Mouse (Mus musculus) embryonic facial prominence, embryonic 12.5 days (tissue): ENCODE data around the gene Myo3b. TPM values are rescaled to one million over a fixed set of nuclear protein-coding genes. Genes with fewer than 3 reads are reported as not detected.

ENCODE experiments used
- ATAC-seq: fragments of 200-750 bp; cut with Nextera tagmentation; 2 replicates; pipeline ENCODE4 v1.8.0; 2017; ENCODE audit not compliant: insufficient number of reproducible peaks, insufficient read depth, low FRiP score, low TSS enrichment
- H3K27ac ChIP-seq: fragments of 300-500 bp; sonication (generic); 2 replicates; pipeline ENCODE4 v1.5.1; 2016; ENCODE audit warnings: mild to moderate bottlenecking
- H3K27me3 ChIP-seq: fragments of 300-500 bp; sonication (generic); 2 replicates; pipeline ENCODE4 v1.6.1; 2016; ENCODE audit warnings: mild to moderate bottlenecking, moderate library complexity
- H3K36me3 ChIP-seq: fragments of 300-500 bp; sonication (generic); 2 replicates; pipeline ENCODE4 v1.6.1; 2016; ENCODE audit warnings: mild to moderate bottlenecking
- H3K4me1 ChIP-seq: fragments of 300-500 bp; sonication (generic); 2 replicates; pipeline ENCODE4 v1.6.1; 2016
- H3K4me2 ChIP-seq: fragments of 300-500 bp; sonication (generic); replicated peaks from 2 replicates; pipeline ENCODE4 v1.6.1; 2016; ENCODE audit warnings: mild to moderate bottlenecking, moderate library complexity
- H3K4me3 ChIP-seq: fragments of 300-500 bp; sonication (generic); 2 replicates; pipeline ENCODE4 v1.5.1; 2016; ENCODE audit warnings: mild to moderate bottlenecking
- H3K9ac ChIP-seq: fragments of 300-500 bp; sonication (generic); 2 replicates; pipeline ENCODE4 v1.6.1; 2016; ENCODE audit warnings: mild to moderate bottlenecking, moderate library complexity
- H3K9me3 ChIP-seq: fragments of 300-500 bp; sonication (generic); 2 replicates; pipeline ENCODE4 v1.6.1; 2016; ENCODE audit warnings: mild to moderate bottlenecking, moderate library complexity
- WGBS: fragments of 180-500 bp; shearing (Covaris S2); methylation state at CpG from one replicate; pipeline ENCODE4 v1.1.7; 2016; 5-methylcytosine and 5-hydroxymethylcytosine counted together
- polyA plus RNA-seq: library from polyadenylated mRNA; unstranded; fragments of >200 nt; fragmentation: Nextera tagmentation; extraction: Ambion mirVana; gene quantifications from 2 replicates; pipeline ENCODE4 v1.2.1, GENCODE M21; 2016

Gene Myo3b
- polyA plus RNA-seq, 1 experiment from 2014 or later: 0.12 TPM

DNA sequence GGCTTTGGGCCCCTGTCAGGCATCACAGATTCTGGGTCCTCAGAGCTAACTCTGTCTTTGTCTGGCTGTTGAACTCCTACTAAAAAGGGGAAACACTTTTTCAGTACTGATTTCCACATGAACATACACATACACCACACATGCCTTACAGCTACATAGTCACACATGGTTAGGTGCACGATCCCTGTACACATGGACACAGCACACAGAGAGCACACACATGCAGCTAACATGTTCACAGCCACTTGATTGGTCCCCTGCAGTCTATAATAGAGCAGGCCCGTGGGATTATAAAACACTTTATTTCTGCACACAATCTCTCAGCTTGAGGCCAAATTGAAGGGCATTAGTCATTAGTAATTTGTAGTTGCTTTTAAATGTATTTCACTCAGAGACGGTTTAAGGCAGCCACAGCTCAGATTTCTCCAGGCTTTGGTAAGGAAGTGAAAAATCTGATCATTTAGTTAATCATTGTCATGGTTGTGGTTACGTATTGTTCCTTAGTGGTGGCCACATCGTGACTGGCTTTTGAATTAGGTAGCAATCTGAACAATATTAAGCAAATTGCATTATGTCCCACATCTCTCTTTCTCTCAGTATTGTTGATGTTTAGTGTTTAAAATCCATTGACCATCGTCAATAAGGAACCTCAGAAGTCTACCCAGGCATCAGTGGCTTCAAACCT, 27.6 kb downstream of the Myo3b start:
- no peak overlapping the region for H3K9ac ChIP-seq
- H3K27ac ChIP-seq: no peak overlapping the region
- no peak overlapping the region for H3K4me3 ChIP-seq
- no peaks in the 10 kb centered on the region for H3K4me1 ChIP-seq
- no peak overlapping the region for H3K4me2 ChIP-seq
- H3K9me3 ChIP-seq: no peaks in the 10 kb centered on the region
- no peaks in the 10 kb centered on the region for H3K36me3 ChIP-seq
- H3K27me3 ChIP-seq: no peaks in the 10 kb centered on the region
- no peak for ATAC-seq
- 72% methylated on average over 6 of the region's 6 CpGs for WGBS

DNA sequence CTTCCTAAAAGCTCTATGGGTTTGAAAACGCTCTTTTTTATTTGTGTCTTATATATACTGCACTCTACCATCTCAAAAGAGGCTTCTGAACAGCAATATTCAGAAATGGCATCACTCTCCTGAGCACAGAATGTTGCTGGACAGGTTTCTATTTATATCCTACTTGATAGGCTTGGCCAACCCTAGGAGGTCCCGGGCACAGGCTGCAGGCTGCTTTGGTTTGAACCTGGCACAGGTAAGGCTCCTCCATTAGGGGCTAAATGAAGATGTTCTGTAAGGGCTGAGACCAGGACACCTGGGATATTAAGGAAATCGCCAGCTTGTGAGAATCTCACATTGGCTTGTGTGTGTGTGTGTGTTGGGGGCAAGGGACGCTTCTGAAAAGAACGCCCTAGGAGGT, 30.9 kb downstream of the Myo3b start:
- Histone ChIP-seq H3K4me1 (no peaks in the 10 kb centered on the region), H3K27ac (no peak overlapping the region), H3K27me3 (no peaks in the 10 kb centered on the region), H3K4me3 (no peak overlapping the region), H3K9me3 (no peaks in the 10 kb centered on the region), H3K4me2 (no peak overlapping the region), H3K36me3 (no peaks in the 10 kb centered on the region), H3K9ac (no peak overlapping the region)
- no peak for ATAC-seq
- WGBS: 80% methylated on average over 5 of the region's 5 CpGs

DNA sequence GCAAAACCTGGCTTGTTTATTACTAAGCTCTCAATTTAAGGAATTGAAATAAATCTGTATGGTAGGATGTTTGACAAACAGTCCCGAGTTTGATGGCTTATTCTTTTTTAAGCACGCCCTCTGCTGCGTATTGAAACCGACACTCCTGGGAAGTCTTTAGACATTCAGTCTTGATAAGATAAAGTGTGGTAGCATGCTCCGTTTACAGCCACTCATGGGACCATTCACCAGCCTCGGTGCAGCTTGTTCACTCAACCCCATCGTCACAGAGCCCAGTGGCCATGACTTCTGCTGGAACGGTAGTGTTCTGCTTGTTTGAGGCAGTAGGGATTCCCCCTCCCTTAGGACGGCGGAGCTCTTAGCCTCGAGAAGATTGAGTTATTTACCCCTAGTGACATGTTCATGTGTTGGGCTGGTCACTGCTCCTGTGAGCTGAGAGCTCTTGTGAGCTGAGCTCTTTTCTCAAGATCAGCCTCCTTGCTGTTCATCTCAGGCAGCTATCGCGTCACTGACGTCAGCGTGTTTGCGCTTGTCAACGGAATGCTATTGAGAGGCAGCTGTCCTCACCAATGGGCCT, 44.6 kb downstream of the Myo3b start:
- H3K27me3 ChIP-seq: no peaks in the 10 kb centered on the region
- no peaks in the 10 kb centered on the region for H3K4me1 ChIP-seq
- no peaks in the 10 kb centered on the region for H3K9me3 ChIP-seq
- no peak overlapping the region for H3K9ac ChIP-seq
- H3K4me3 ChIP-seq: no peak overlapping the region
- H3K27ac ChIP-seq: no peak overlapping the region
- no peaks in the 10 kb centered on the region for H3K36me3 ChIP-seq
- H3K4me2 ChIP-seq: no peak overlapping the region
- 80% methylated on average over 17 of the region's 17 CpGs for WGBS
- no peak for ATAC-seq

DNA sequence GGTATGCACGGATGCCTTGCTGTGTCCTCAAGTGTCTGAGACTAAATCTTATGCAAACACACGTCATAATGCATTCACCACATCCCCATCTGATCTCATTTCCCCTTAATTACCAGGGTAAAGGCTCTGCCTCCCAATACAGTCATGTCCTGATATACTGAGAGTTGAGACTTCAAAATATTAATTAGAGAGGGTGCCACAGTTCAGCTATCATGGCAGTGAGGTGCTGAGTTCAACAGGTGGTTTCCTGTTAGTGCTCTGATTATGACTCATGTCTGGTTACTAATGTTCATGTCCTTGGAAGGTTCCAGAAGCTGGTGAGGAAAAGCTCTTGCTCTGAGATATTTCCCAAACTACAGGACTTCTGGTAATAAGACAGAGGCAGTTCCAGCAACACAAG, 52.3 kb downstream of the Myo3b start:
- Histone ChIP-seq H3K4me2 (no peak overlapping the region), H3K4me3 (no peak overlapping the region), H3K9ac (no peak overlapping the region), H3K27ac (no peak overlapping the region), H3K4me1 (no peaks in the 10 kb centered on the region), H3K9me3 (no peaks in the 10 kb centered on the region), H3K36me3 (no peaks in the 10 kb centered on the region), H3K27me3 (no peaks in the 10 kb centered on the region)
- ATAC-seq: no peak
- WGBS: 72% methylated on average over 2 of the region's 2 CpGs

DNA sequence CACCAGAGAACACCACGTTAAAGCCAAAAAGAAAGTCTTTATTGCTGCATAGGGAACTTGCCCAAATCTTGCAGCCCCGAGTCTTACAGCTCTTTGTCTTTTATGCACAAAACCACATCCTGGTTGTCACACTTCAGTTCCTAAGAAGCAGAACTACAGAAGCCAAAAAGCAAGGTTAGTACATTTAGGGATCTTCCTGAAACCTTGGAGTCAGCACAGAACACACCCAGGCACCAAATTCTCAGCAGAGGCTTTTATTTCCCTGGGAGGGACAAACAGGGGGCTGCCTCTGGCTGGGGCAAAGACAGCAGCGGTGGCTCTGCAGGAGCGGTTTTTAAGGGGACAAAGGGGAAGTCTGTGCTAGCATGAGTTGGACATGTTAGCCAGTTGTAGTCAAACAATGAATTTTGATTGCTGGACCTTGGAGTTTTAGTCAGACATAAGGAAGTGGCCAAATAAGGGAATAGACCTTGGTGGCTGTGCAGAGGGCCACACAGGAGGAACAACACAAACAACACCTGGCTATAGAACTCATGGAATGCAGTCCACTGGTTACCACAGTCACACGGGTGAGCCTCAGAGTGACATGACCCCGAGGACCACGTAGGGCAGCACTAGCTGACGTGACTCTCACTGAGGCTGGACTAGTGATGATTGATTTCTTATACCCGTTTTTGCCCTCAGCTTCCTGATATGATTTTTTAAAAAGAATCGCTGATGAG, 53.0 kb downstream of the Myo3b start:
- Histone ChIP-seq H3K4me1 (no peaks in the 10 kb centered on the region), H3K36me3 (no peaks in the 10 kb centered on the region), H3K4me2 (no peak overlapping the region), H3K9me3 (no peaks in the 10 kb centered on the region), H3K9ac (no peak overlapping the region), H3K27me3 (no peaks in the 10 kb centered on the region), H3K27ac (no peak overlapping the region), H3K4me3 (no peak overlapping the region)
- no peak for ATAC-seq
- WGBS: 58% methylated on average over 10 of the region's 10 CpGs

DNA sequence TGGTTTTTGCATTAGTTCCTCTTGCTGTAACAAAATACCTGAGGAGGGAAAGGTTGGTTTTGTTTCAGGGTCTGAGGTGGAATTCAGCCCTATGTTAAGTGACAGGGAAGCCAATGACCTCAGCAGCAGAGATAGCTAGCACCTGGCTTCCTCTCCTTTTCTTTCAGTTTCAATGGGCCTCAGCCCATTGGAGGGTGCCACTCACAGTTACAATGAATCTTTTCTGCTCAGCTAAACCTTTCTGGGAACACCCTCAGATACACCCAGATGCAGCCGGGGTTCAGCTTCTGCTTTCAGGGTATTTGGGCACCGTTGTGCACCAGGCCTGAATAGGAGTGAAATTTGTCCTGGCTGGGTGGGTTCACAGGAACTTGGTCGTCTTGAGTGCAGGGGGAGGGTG, 53.7 kb downstream of the Myo3b start:
- H3K4me1 ChIP-seq: no peaks in the 10 kb centered on the region
- H3K9ac ChIP-seq: no peak overlapping the region
- H3K4me2 ChIP-seq: no peak overlapping the region
- H3K4me3 ChIP-seq: no peak overlapping the region
- no peaks in the 10 kb centered on the region for H3K27me3 ChIP-seq
- no peak overlapping the region for H3K27ac ChIP-seq
- WGBS: 63% methylated on average over 3 of the region's 3 CpGs
- H3K36me3 ChIP-seq: no peaks in the 10 kb centered on the region
- ATAC-seq: no peak
- no peaks in the 10 kb centered on the region for H3K9me3 ChIP-seq

DNA sequence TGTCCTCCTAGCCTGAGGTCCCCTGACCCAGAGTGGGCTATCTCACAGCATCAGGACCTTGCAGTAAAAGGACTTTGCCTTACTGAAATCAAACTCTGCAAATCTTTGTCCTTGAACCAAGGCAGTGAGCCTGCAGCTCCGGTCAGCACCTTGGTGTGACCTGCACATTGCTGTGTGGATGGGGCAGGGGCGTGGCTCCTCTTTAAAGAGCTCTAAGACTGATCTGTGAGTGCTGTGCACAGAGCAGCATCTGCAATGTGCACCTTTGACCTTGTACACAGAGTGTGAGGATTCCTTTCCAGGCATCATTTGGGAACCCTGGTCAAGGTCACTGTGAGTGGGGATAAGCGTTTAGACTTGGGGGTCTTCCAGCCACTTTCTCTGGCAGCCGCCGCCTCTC, 55.5 kb downstream of the Myo3b start:
- H3K27ac ChIP-seq: no peak overlapping the region
- no peaks in the 10 kb centered on the region for H3K4me1 ChIP-seq
- no peak overlapping the region for H3K4me2 ChIP-seq
- H3K9me3 ChIP-seq: no peaks in the 10 kb centered on the region
- 69% methylated on average over 5 of the region's 5 CpGs for WGBS
- no peak overlapping the region for H3K9ac ChIP-seq
- no peaks in the 10 kb centered on the region for H3K27me3 ChIP-seq
- no peak for ATAC-seq
- no peaks in the 10 kb centered on the region for H3K36me3 ChIP-seq
- no peak overlapping the region for H3K4me3 ChIP-seq

DNA sequence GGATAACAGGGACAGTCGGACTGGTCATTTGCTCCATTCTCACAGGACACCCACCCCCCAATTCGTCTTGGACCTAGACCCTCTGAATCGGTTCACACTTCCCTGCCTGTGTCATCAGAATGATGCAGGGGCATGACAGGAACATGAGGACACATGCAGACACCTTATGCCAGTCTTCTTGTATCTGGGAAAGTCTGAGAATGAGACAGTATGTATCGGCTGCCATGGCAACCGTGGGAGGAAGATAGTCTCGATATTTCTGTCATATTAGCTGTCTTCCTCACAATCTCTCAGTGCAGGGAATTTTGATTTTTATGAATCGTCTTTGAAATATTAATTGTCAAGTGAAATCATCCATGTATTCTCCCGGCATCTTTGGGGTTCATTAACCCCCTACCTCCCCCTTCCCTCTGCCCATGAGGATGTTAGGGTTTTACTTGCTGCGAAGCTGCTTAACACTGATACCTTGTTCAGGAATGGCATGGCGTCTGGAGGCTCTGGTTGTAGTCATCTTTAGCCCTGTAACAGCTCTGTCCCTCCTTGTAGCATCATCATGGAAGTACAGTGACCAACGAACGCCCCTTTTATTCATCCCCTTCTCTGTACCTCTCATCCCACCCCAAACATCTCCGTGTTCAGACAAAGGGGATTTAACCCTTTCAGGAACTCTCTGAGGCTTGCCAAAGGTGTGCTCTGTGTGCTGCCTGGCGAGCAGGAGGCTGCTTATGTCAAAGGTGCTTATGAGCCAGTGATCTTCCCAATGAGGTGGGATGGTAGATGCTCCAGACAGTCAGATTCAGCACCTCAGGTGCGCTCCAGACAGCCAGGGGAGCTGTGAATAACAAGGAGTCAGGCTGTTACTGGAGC, 58.5 kb downstream of the Myo3b start:
- ATAC-seq: no peak
- no peaks in the 10 kb centered on the region for H3K36me3 ChIP-seq
- H3K9ac ChIP-seq: no peak overlapping the region
- 75% methylated on average over 15 of the region's 15 CpGs for WGBS
- no peaks in the 10 kb centered on the region for H3K9me3 ChIP-seq
- H3K4me2 ChIP-seq: no peak overlapping the region
- no peak overlapping the region for H3K4me3 ChIP-seq
- no peak overlapping the region for H3K27ac ChIP-seq
- no peaks in the 10 kb centered on the region for H3K27me3 ChIP-seq
- no peaks in the 10 kb centered on the region for H3K4me1 ChIP-seq

DNA sequence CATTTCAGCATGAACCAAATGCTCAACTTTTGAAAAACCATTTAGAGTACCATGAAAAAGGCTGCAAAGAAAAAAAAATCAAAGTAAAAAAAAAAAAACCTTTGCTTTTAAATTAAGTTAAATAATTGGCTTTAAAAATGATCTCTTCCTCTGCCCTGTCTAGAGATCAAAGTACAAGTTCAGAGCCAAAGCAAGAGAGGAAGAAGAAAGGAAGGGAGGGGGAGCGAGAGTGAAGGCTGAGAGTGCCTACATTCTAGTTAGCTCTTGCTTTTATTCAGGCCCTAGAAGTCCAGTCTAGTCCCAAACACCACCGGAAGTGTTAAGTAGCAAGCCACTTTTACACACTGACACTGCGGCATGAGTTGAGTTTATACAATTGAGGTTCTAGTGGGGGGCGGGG, 60.5 kb downstream of the Myo3b start:
- H3K27me3 ChIP-seq: no peaks in the 10 kb centered on the region
- no peak overlapping the region for H3K4me2 ChIP-seq
- ATAC-seq: no peak
- H3K27ac ChIP-seq: no peak overlapping the region
- no peaks in the 10 kb centered on the region for H3K4me1 ChIP-seq
- no peak overlapping the region for H3K9ac ChIP-seq
- no peak overlapping the region for H3K4me3 ChIP-seq
- 86% methylated on average over 4 of the region's 4 CpGs for WGBS
- H3K9me3 ChIP-seq: no peaks in the 10 kb centered on the region
- H3K36me3 ChIP-seq: no peaks in the 10 kb centered on the region

DNA sequence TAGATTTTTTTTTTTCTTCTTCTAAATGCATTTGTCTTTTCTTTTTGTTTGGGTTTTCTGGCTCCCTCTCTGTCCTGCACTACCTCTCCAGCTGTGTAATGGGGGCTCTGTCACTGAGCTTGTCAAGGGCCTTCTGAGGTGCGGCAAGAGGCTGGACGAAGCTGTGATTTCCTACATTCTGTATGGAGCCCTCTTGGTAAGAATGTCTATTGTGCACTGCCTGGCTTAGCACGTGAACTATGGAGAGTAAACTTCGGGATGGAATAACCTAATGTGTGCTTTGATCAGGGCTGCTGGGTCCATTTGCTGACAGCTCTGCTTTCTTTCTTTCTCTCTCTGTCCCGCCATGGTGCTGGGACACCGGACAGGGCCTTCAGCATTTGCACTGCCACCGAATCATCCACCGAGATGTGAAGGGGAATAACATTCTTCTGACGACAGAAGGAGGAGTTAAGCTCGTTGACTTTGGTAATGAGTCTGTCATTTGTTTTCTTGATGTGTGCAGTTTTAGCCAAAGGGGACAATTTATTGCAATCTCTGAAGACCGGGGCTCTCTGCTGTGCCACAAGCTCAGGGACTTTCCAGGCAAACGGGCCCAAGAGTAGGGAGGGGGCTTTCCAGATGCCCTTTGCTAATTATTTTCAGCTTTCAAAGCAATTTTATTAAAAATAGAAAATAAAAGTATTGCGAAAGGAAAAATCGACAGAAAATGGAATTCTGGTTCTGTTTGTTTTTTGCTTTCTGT, 66.5 kb downstream of the Myo3b start:
- Histone ChIP-seq H3K9ac (no peak overlapping the region), H3K4me1 (no peaks in the 10 kb centered on the region), H3K27me3 (peaks cover 5% of the 10 kb centered on the region; the same call in 1 of the 2 replicates), H3K4me3 (no peak overlapping the region), H3K36me3 (no peaks in the 10 kb centered on the region), H3K4me2 (no peak overlapping the region), H3K27ac (no peak overlapping the region), H3K9me3 (no peaks in the 10 kb centered on the region)
- 41% methylated on average over 14 of the region's 14 CpGs for WGBS
- no peak for ATAC-seq

DNA sequence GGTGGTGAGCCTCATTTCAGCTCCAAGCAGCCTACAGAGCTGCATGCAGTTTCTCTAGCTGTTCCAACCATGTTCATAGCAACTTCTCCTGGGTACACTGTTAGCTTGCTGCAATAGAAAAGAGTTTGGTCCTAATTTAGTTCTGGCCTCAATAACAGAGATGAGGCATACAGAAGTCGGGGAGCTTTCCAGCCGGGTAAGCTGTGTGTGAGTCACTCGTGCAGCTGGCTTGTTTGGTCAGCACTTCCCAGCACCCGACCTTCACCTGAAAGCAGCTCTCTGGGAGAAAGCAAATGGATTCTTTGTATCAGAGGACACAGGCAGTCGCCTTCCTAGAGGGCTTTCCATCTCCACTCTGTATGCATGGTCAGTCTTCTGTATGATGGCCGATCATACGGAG, 70.1 kb downstream of the Myo3b start:
- Histone ChIP-seq H3K4me3 (no peak overlapping the region), H3K27ac (no peak overlapping the region), H3K9ac (no peak overlapping the region), H3K27me3 (peaks cover 5% of the 10 kb centered on the region; the same call in 1 of the 2 replicates), H3K4me2 (no peak overlapping the region), H3K36me3 (no peaks in the 10 kb centered on the region), H3K4me1 (no peaks in the 10 kb centered on the region), H3K9me3 (no peaks in the 10 kb centered on the region)
- WGBS: 69% methylated on average over 7 of the region's 7 CpGs
- no peak for ATAC-seq
